Mouse (Mus musculus) retina, adult 2 months (tissue): Measurements from ENCODE around the gene App.

Experiments
- DNase-seq: peaks from one replicate; pipeline ENCODE4 v3.0.0-alpha.2; 2012; ENCODE audit warnings: low read depth, low spot score

Gene App

DNA sequence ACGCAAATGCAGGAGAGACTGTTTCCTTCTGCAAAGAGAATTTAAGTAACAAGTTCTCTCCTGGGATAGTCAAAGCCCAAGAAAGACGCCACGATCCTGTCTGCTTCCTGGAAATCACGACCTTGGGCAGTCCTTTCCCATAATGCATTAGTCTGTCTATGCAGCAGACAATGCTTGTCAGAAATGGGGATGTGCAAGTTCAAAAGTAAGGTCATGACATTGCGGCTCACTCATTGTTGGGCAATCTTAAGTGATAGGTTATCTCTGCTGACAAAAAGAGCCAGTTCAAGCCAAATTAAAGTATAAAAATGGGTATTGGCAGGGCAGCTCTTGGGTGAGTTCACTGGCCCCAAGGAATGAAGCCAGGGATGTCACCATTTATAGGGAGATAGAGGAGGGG, 51.6 kb downstream of the App start:
- no peak for DNase-seq

GRCm38 (mm10) chr16:85118916-85119315, 54.6 kb downstream of the App start:
- DNase-seq: no peak

GRCm38 (mm10) chr16:85117541-85117940, 56.0 kb downstream of the App start:
- DNase-seq: no peak

DNA sequence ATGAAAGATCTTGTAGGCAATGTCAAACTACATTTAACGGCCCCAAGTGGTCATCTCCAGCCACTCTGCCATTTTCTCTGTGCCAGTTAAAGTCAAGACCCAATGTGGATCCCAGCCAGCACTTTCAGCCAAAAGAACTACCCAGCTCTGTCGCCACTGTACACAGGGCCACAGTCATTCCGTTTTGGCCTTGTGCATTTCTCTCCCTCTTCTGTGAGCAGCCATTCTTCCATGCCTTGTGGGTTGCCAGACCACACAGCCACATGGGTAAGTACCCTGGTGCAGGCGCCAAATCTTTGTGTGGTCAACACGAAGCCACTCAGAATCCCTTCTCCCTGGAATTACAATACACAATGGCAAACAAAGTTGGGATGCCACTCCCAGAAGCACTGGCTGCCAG, 57.7 kb downstream of the App start:
- DNase-seq: no peak

GRCm38 (mm10) chr16:85114742-85115141, 58.8 kb downstream of the App start:
- DNase-seq: no peak

DNA sequence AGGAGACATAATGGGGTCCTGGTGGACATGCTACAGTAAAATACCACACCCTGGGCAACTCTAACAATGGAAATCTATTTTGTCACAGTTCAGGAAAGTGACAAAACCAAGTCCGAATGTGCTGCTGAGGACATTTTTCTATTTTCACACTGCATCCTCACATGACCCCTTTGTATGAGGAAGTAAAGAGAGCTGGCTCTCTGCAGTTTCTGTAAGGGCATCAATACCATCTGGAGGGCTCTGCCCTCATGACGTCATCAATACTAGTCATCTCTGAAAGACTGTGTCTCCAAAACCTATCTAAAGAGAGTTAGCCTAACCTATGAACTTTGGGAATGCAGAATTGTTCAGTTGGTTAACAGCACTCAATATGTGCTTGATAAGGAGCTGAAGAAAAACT, 59.6 kb downstream of the App start:
- DNase-seq: no peak

DNA sequence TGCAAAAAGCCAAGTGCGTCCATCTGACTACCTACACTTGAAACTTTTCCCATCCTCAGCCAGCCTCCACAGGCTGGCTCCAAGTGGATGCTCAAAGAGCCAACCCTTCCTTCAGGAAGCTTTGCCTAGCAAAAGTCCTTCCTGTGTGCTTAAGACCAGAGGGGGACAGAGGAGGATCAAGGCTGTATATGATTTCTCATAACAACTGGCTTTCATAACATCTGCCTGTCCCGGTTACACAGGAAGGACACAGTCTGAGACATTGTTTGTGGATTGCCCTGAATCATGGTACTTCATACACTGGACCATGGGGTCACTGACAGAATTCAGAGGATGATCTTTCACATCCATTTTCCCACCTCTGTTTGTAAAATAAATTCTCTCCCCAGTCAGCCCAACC, 61.3 kb downstream of the App start:
- DNase-seq: no peak

GRCm38 (mm10) chr16:85110428-85110827, 63.1 kb downstream of the App start:
- no peak for DNase-seq

GRCm38 (mm10) chr16:85108486-85108885, 65.1 kb downstream of the App start:
- no peak for DNase-seq

- peak; percentile 53 for DNase-seq
Observed at GRCm38 (mm10) chr16:85106644-85107323, 66.8 kb downstream of the App start.

DNA sequence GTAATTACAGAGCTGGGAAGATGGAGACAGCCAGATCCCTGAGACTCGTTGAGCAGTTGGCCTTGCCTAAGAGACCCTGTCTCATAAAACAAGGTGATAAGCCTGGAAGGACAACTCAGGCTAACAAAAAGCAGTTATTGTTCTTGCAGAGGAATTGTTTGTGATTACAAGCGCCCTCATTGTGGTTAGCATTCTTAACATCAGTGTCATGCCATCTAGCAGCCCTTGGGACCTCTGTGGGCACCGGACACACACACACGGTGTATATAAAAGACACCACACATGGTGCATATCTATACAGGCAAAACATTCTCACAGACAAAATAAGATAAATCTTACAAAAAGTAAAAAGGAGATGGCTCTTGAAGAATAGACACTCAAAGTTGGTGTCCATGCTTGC, 68.0 kb downstream of the App start:
- no peak for DNase-seq

GRCm38 (mm10) chr16:85103116-85103787, 70.3 kb downstream of the App start:
- DNase-seq: no peak

- no peak for DNase-seq
Observed at GRCm38 (mm10) chr16:85101544-85101943, 72.0 kb downstream of the App start.

- no peak for DNase-seq
Observed at GRCm38 (mm10) chr16:85100806-85101205, 72.8 kb downstream of the App start.

DNA sequence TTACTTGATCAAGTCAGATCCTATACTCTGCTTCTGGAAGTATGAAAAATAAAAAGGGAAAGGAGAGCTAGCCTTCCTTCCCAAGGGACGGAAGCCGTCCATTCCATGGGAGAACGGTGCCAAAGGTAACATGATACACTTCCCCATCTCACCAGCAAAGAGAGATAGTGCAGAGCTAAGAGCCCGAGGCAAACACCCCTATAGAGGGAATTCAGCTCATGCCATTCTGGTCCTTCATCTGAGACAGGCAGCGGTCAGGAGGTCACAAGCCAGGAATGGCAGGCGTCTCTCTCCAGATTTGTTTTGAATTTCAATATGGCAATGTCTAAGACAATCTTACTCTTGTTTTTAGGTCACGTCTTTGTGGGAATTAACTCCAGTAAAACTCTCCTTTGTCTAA, 74.1 kb downstream of the App start:
- DNase-seq: no peak

- no peak for DNase-seq
Observed at GRCm38 (mm10) chr16:85099044-85099443, 74.5 kb downstream of the App start.

GRCm38 (mm10) chr16:85096396-85096795, 77.2 kb downstream of the App start:
- no peak for DNase-seq

GRCm38 (mm10) chr16:85095923-85096322, 77.6 kb downstream of the App start:
- no peak for DNase-seq

DNA sequence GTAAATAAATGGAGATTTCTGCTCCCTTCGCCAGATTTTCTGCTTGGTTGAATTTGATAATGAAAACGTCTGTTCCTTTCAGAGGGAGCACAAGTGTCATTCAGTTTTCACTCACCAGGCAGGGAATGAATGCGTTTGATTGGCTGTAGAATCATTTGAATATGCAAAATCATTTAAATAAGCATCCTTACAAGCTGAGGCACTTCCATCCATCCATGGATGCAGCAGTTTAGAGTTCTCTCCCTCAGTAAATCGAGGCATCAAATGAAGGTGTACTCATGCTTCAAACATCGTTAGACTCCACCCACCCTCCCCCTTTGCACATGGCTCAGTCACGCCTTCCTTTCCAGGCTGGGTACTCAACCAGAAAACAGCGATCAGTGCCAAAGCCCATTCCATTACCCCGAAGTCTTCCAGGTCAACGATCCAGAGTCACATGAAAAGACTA, 80.9 kb downstream of the App start:
- DNase-seq: peak; percentile 13

GRCm38 (mm10) chr16:85092183-85092582, 81.4 kb downstream of the App start:
- no peak for DNase-seq

GRCm38 (mm10) chr16:85090992-85091391, 82.6 kb downstream of the App start:
- no peak for DNase-seq

DNA sequence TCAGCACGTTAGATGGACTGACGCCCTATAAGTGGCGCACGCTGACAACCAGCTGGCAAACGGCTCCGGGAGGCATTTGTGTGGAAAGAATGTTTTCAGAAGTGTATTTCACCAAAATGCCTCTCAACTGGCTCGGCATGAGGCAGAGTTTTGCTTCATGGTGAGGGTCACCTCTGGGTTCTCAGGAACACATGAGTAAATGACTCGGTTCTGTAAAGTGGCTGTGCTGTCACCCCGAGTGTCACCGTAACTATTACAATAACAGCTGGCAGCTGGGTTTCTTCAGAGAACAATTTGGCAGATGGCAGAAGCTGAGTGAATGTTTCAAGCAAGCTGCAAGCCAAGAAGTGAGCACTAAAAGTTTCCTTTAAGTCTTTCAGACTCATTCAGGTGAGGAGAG, 85.4 kb downstream of the App start:
- DNase-seq: no peak

GRCm38 (mm10) chr16:85086303-85086702, 87.3 kb downstream of the App start:
- no peak for DNase-seq
